Mouse (Mus musculus) layer of hippocampus, adult 8-10 months (tissue): ENCODE results near the gene Olfr577. TPM values are rescaled to one million over a fixed set of nuclear protein-coding genes. Genes with fewer than 3 reads are reported as not detected.

Source experiments
- DNase-seq, 2 experiments: peaks; one replicate each; pipeline ENCODE4 v3.0.0; 2022; ENCODE audit warnings: low spot score in 2 of 2
- total RNA-seq, 4 experiments: library from RNA; stranded (reverse); gene quantifications; 2 replicates each; pipeline ENCODE4 v1.2.4; 2022

Olfr577 gene
- not detected for total RNA-seq

DNA sequence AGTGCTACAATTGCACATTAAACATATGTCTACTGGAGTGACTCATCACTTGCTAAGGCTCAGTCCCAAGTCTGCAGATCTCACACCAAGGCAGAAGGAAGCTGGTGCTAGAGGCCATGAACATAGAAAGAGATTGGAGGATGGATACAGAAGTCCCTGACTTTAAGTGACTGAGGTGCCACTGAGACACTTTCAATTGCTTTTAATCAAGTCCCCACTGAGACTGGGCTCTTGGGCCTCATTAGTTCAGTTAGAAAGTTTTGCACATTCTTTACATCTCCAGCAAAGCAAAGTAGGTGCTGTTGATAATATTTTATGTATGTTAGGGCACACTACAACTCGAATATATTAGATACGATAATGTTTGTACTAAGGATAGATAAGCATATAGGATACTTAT, at the start of gene Olfr577:
Gene Olfr577, minus strand, starts transcription at position 101 of the 400 bp plus-strand sequence.
- no peak for DNase-seq

DNA sequence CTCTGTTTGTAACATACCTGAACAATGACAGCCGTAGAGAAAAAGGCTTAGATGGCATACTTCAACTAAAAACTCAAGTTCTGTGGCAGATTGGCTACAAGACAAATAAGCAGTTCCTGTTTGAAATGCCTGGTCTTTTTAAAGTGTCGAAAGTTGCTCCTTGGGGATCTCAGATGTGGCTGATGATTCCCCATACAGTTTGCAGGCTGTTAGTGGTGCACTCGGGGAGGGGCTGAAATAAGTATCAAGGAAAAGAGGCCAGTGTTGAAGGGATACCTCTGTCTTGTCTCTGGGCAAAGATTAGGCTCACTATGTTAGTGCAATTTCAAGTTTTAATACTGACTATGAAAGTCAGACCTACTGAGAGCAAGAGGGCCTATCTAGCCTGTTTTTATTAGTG, 13.5 kb upstream of the Olfr577 start, which contains the start of gene Olfr578:
Gene Olfr578, minus strand, starts transcription at position 101 of the 400 bp plus-strand sequence.
- no peak for DNase-seq

DNA sequence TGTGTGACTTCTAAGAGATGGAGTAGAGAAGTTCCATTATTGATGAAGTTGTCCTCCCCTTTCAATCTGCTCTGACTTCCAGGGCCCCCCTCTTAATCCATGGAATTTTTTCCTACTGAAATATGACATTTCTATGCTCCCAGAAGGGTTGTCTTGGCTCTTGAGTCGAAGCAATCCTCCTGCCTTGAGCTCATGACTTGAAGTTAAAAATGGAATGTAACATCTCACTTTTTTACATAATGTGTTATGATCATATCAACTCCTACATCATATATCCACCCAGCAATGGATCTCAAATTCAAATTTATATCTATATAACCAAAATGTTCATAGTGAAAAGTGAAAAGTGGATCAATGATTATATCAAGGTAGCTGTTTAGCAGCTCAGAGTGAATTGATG, 1.3 kb downstream of the Olfr577 start:
- no peak for DNase-seq

DNA sequence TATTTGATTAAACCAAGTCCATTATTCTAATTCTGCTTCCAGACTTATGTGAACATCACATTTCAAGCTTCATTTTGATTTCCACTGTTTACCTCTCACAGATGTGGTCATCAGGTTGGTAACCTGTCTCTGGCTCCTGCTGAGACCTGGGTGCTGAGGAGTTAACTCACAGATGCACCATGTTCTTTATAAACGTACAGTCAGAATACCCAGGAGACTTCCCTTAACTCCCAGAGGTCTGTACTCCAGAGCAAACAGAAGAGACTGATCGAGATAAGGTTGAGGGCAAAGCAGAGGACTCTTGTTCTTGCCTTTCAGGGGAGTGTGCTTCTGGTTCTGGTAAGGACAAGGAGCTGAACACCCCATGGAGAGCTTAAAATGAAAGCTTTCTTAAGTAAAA, 13.4 kb downstream of the Olfr577 start, which contains the start of gene Olfr576:
Gene Olfr576, plus strand, starts transcription at position 301 of the 400 bp plus-strand sequence.
- DNase-seq: no peak

DNA sequence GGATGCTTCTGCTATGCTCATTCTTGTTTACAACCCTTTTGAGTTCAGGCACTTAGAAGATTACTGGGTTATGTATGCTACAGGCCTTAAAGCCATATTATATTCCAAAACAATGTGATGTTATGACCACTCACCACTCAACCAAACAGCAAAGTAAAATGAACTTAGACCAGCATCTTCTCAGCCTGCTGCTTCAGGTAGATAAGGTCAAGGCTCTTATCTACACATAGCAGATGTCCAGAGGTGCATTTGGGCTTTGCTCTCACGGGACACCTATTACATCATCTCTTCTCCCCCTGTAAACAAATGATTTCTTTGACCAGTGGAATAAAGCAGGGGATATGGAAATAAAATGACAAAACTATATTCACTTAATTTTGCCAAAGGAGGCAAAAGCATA, 17.1 kb downstream of the Olfr577 start, which contains the start of gene Olfr575:
Gene Olfr575, minus strand, starts transcription at position 183 of the 400 bp plus-strand sequence.
- DNase-seq: no peak

DNA sequence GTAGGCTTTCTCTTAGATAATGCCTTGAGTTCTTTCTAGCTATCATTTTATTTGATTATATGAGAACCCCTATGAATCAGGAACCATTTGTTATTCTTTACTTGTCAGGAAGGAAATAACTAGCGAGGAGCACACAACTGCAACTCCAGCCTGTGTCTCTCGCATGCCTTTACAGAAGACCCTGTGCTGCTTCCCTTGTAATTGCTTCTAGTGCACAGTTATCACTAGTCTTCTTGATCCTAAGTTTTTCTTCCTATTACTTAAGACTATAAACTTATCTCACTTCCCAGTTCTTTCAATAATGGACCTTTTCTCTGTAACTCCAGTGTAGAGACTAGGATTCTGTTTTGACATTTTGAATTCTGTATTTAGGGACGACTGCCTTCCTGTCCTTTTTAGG, 17.6 kb downstream of the Olfr577 start:
- no peak for DNase-seq

DNA sequence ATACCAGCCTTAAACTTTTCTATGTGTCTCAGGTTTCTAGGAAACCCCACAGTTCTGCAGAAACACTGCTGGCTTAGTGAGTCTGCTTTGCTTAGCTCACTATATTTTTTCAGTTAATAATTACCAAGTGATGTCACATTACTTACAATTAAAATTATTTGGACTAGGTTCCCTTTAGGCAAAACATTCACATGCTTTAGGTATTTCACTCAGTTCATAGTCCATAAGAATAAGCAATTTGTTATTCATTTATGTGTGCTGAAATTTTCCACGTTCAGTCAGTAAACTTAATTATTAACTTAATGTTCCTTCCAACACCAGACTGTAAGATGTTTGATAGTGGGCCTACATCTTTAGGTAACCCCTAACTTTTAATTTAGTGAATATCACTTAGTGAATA, 25.0 kb downstream of the Olfr577 start:
- no peak for DNase-seq

DNA sequence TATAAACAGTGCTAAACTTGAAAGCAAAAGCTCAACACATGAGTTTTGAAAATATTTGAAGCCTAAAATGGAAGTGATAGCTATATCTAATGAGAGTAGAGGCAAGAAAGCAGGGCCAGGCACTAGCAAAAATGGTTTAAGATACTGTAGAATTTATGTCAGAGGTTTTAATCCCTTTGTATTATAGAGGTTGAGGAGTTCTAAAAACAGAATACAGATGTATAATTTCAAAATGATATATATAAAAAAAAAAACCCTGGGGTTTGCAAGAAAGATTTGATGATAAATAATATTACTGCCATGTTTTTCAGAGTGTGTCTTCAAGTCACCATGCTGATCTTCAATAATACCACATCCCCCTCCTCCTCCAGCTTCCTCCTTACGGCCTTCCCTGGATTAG, 27.6 kb downstream of the Olfr577 start, which contains the start of gene Olfr574:
Gene Olfr574, plus strand, starts transcription at position 301 of the 400 bp plus-strand sequence.
- no peak for DNase-seq

DNA sequence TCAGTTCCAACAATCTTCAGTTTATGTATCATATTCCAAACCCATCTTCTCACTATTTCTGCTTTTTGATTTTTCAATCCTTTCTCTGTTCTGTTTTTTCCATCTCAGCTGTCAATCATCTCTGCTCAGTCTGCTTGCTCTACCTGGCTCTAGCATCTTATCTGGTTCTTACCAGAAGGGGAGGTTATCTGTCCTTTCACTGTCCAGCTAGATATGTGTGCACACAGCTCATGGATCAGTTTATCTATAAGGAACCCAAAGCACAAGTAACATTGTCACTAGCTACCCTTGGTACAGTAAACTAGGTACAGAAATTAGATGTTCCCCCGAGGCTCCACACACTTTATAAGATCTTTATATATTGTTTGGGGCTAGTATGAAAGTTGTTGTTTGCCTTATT, 32.3 kb downstream of the Olfr577 start:
- DNase-seq: no peak

DNA sequence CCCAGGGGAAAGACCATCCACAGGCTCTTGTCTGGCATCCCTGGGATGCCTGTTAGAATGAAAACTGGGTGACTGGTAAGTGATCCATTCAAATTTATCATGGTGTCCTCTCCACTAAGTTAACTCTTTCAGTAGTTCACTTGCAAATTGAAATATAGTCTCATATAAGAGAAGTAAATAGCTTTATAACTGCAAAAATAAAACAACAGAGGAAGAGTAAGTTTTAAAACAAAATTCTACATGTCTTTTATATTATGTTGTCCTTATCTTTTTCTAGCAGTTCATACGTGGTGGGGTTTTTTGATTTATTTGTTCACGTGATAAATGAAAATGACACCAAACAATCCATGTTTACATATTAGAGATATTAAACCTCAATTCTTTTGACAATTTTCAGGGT, 33.3 kb downstream of the Olfr577 start, which contains the start of gene Olfr573-ps1:
Gene Olfr573-ps1, minus strand, starts transcription at position 101 of the 400 bp plus-strand sequence.
- no peak for DNase-seq

DNA sequence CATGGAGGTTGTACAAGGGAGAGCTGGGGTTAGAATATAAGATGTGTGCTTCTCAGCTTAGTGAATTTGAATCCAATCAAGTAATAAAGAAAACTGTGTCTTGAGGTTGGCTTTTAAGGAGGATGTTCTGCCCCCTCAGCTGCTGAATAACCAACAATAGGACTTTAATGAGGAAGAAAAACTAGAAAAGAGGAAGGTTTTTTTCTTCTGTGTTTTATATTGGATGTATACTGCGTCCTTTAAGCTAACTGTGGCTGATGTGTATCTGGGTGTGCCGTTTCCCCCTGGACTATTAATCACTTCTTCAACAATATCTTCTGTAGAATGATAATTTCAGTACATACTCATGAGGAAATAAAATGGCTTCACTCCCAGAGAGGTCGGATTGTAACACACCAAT, 48.6 kb downstream of the Olfr577 start:
- DNase-seq: no peak

DNA sequence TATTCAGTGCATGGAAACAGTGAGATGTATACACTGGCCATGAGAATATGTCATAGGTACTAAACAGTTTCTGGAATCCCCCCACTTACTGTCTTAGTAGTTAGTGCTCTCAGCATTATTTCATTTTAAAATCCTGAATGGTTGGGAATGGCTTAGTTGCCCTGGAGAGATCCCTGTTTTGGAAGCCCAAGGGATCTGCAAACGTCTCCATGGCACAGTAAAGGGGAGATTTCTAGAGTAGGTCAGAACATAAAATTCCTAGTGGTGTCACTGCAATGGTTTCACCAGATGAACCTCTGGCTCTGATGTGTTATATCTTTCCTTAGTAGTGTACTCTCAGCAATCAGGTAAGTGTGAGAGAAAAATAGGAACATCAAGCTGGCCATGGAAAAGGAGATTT, 51.6 kb downstream of the Olfr577 start, which contains the start of gene Olfr572:
Gene Olfr572, plus strand, starts transcription at position 301 of the 400 bp plus-strand sequence.
- DNase-seq: no peak

Other genes with a start within 250 kb of the Olfr577 start
- gene Olfr559, start 248.5 kb downstream of the Olfr577 start, total RNA-seq: not detected
- gene Olfr560, start 216.6 kb downstream of the Olfr577 start, total RNA-seq: not detected
- gene Olfr78, start 216.5 kb downstream of the Olfr577 start, total RNA-seq: under 1 TPM in 3 of 4 experiments, not detected in 1; 0.13 to 0.37 (median 0.16) TPM
- gene Olfr561, start 204.7 kb downstream of the Olfr577 start, total RNA-seq: not detected
- under 1 TPM in 3 of 4 experiments, not detected in 1; 0.40 to 0.68 (median 0.51) TPM for gene Olfr564, start 172.5 kb downstream of the Olfr577 start, total RNA-seq
- not detected for gene Olfr566, start 117.2 kb downstream of the Olfr577 start, total RNA-seq
- not detected for gene Olfr568, start 98.8 kb downstream of the Olfr577 start, total RNA-seq
- not detected for gene Olfr569, start 85.1 kb downstream of the Olfr577 start, total RNA-seq
- not detected for gene Olfr570, start 81.4 kb downstream of the Olfr577 start, total RNA-seq
- gene Olfr571, start 58.4 kb downstream of the Olfr577 start, total RNA-seq: not detected
- gene Olfr572, start 51.5 kb downstream of the Olfr577 start, total RNA-seq: not detected
- gene Olfr573-ps1, start 33.4 kb downstream of the Olfr577 start, total RNA-seq: not detected
- gene Olfr574, start 27.5 kb downstream of the Olfr577 start, total RNA-seq: not detected
- gene Olfr575, start 17.2 kb downstream of the Olfr577 start, total RNA-seq: not detected
- not detected for gene Olfr576, start 13.3 kb downstream of the Olfr577 start, total RNA-seq
- not detected for gene Olfr578, start 13.4 kb upstream of the Olfr577 start, total RNA-seq
- not detected for gene Olfr582, start 62.1 kb upstream of the Olfr577 start, total RNA-seq
- not detected for gene Olfr583, start 75.4 kb upstream of the Olfr577 start, total RNA-seq
- not detected for gene Olfr584, start 105.9 kb upstream of the Olfr577 start, total RNA-seq
- not detected for gene Olfr585, start 121.8 kb upstream of the Olfr577 start, total RNA-seq
- not detected for gene Olfr586, start 149.7 kb upstream of the Olfr577 start, total RNA-seq
- gene Olfr588-ps1, start 164.9 kb upstream of the Olfr577 start, total RNA-seq: not detected
- not detected for gene Olfr589, start 180.4 kb upstream of the Olfr577 start, total RNA-seq
- gene Olfr591, start 202.4 kb upstream of the Olfr577 start, total RNA-seq: not detected
- gene Olfr592, start 208.9 kb upstream of the Olfr577 start, total RNA-seq: not detected
- gene Olfr593, start 235.9 kb upstream of the Olfr577 start, total RNA-seq: not detected
- gene Olfr594, start 241.1 kb upstream of the Olfr577 start, total RNA-seq: not detected